Mouse (Mus musculus) kidney, postnatal 0 days (tissue): Measurements from ENCODE around the gene Gale. TPM values are rescaled to one million over a fixed set of nuclear protein-coding genes. Genes with fewer than 3 reads are reported as not detected.

ENCODE experiments used
- ATAC-seq: fragments of 200-750 bp; cut with Nextera tagmentation; replicated peaks from 2 replicates; pipeline ENCODE4 v1.8.0; 2017; ENCODE audit warnings: low read depth, moderate number of reproducible peaks, moderate TSS enrichment, moderate library complexity; ENCODE audit not compliant: low FRiP score
- DNase-seq: peaks from one replicate; pipeline ENCODE4 v3.0.0-alpha.2; 2016; ENCODE audit warnings: low spot score
- H3K27ac ChIP-seq: fragments of 300-500 bp; sonication (generic); 2 replicates; pipeline ENCODE4 v1.5.1; 2014; ENCODE audit warnings: mild to moderate bottlenecking
- H3K27me3 ChIP-seq: fragments of 300-500 bp; sonication (generic); 2 replicates; pipeline ENCODE4 v1.6.1; 2014; ENCODE audit warnings: low read length, mixed read lengths; ENCODE audit not compliant: insufficient read depth
- H3K36me3 ChIP-seq: fragments of 300-500 bp; sonication (generic); 2 replicates; pipeline ENCODE4 v1.6.1; 2014; ENCODE audit warnings: low read length, mixed read lengths; ENCODE audit not compliant: insufficient read depth
- H3K4me1 ChIP-seq: fragments of 300-500 bp; sonication (generic); replicated peaks from 2 replicates; pipeline ENCODE4 v1.6.1; 2014; ENCODE audit warnings: antibody characterized with exemption, low read length, mixed read lengths; ENCODE audit not compliant: insufficient read depth
- H3K4me2 ChIP-seq: fragments of 300-500 bp; sonication (generic); 2 replicates; pipeline ENCODE4 v1.6.1; 2014; ENCODE audit warnings: mild to moderate bottlenecking, low read length, moderate library complexity, mixed read lengths
- H3K4me3 ChIP-seq: fragments of 300-500 bp; sonication (generic); replicated peaks from 2 replicates; pipeline ENCODE4 v1.5.1; 2014; ENCODE audit warnings: low read depth, low read length
- H3K9ac ChIP-seq: fragments of 300-500 bp; sonication (generic); 2 replicates; pipeline ENCODE4 v1.6.1; 2014; ENCODE audit warnings: low read depth, low read length
- H3K9me3 ChIP-seq: fragments of 300-500 bp; sonication (generic); replicated peaks from 2 replicates; pipeline ENCODE4 v1.6.1; 2016; ENCODE audit warnings: low read length, inconsistent platforms, mixed read lengths
- CTCF ChIP-seq: IDR thresholded peaks from 2 replicates; pipeline ENCODE4 v1.5.1; 2016; ENCODE audit warnings: antibody characterized with exemption, low read depth, mild to moderate bottlenecking, moderate library complexity
- WGBS: fragments of 180-500 bp; shearing (Covaris S2); extraction: QIAGEN DNeasy Blood & Tissue Kit; methylation state at CpG from one replicate; pipeline ENCODE4 v1.1.7; 2014; 5-methylcytosine and 5-hydroxymethylcytosine counted together
- polyA plus RNA-seq: library from polyadenylated mRNA; unstranded; fragments of >200 nt; fragmentation: Nextera tagmentation; extraction: Ambion mirVana; gene quantifications from 2 replicates; pipeline ENCODE4 v1.2.1, GENCODE M21; 2015

Gene Gale
- polyA plus RNA-seq, 1 experiment from 2014 or later: 25.1 TPM

DNA sequence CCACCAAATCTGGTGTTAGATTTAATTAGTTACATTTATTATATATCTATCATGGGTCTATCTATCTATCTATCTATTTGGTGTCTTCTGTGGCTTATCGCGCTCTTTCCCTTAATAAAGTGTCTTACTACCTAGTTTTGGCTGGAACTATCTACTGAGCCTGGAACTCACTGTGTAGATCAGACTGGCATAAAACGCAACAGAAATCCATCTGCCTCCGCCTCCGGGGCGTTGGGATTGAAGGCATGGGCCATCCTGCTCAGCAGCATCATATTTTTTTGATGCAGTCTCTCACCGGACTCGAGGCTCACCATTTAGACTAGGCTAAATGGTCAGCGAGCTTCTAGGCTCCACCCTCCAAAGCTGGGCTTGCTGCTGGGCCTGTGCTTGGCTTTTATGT is 24.2 kb downstream of the Gale start:
- H3K9me3 ChIP-seq: no peaks in the 10 kb centered on the region
- 0 out of 2 replicates have a peak, but pooled peaks cover 10% of the 10 kb centered on the region for H3K36me3 ChIP-seq
- peaks cover 11% of the 10 kb centered on the region; the same call in 1 of the 2 replicates for H3K4me1 ChIP-seq
- no peaks in the 10 kb centered on the region for H3K27me3 ChIP-seq
- ATAC-seq (no peak), DNase-seq (no peak)
- H3K4me2 ChIP-seq: peak overlapping the region; percentile 94
- peak overlapping the region; percentile 78; the same call in 1 of the 2 replicates for H3K27ac ChIP-seq
- H3K9ac ChIP-seq: peak overlapping the region; percentile 90; the same call in 1 of the 2 replicates
- H3K4me3 ChIP-seq: peak overlapping the region; percentile 89
- TF ChIP-seq CTCF: no peak
- 66% methylated on average over 9 of the region's 9 CpGs for whole genome bisulfite sequencing

GRCm38 (mm10) chr4:135993941-135994340 is 30.4 kb downstream of the Gale start:
- DNase-seq (no peak), ATAC-seq (no peak)
- no peak for TF ChIP-seq CTCF
- Histone ChIP-seq H3K27ac (no peak overlapping the region), H3K4me2 (no peak overlapping the region), H3K27me3 (no peaks in the 10 kb centered on the region), H3K4me3 (no peak overlapping the region), H3K9me3 (no peaks in the 10 kb centered on the region), H3K36me3 (no peaks in the 10 kb centered on the region), H3K9ac (no peak overlapping the region), H3K4me1 (no peaks in the 10 kb centered on the region)
- WGBS: 97% methylated on average over 6 of the region's 6 CpGs

- WGBS: 87% methylated on average over 4 of the region's 4 CpGs
- H3K36me3 ChIP-seq: no peaks in the 10 kb centered on the region
- H3K9ac ChIP-seq: no peak overlapping the region
- no peaks in the 10 kb centered on the region for H3K9me3 ChIP-seq
- no peak for ATAC-seq
- no peak for DNase-seq
- no peak overlapping the region for H3K27ac ChIP-seq
- no peak for TF ChIP-seq CTCF
- H3K27me3 ChIP-seq: no peaks in the 10 kb centered on the region
- H3K4me2 ChIP-seq: no peak overlapping the region
- no peak overlapping the region for H3K4me3 ChIP-seq
- no peaks in the 10 kb centered on the region for H3K4me1 ChIP-seq
Measured at GRCm38 (mm10) chr4:135995118-135995517, 31.6 kb downstream of the Gale start.

- no peak for TF ChIP-seq CTCF
- WGBS: 87% methylated on average over 5 of the region's 5 CpGs
- DNase-seq: no peak
Measured at GRCm38 (mm10) chr4:136004107-136004675, 40.7 kb downstream of the Gale start.

GRCm38 (mm10) chr4:136004921-136005320 is 41.4 kb downstream of the Gale start:
- no peaks in the 10 kb centered on the region for H3K9me3 ChIP-seq
- no peaks in the 10 kb centered on the region for H3K27me3 ChIP-seq
- 98% methylated on average over 2 of the region's 2 CpGs for WGBS
- no peak overlapping the region for H3K4me3 ChIP-seq
- peaks cover 57% of the 10 kb centered on the region for H3K36me3 ChIP-seq
- H3K4me1 ChIP-seq: no peaks in the 10 kb centered on the region
- ATAC-seq (no peak), DNase-seq (no peak)
- H3K9ac ChIP-seq: no peak overlapping the region
- no peak overlapping the region for H3K27ac ChIP-seq
- H3K4me2 ChIP-seq: no peak overlapping the region
- no peak for TF ChIP-seq CTCF

More at GRCm38 (mm10) chr4:136004107-136004675, 40.7 kb downstream of the Gale start:
- ATAC-seq: no peak
- Histone ChIP-seq H3K4me3 (no peak overlapping the region), H3K27me3 (no peaks in the 10 kb centered on the region), H3K4me1 (no peaks in the 10 kb centered on the region), H3K9me3 (no peaks in the 10 kb centered on the region), H3K9ac (no peak overlapping the region), H3K4me2 (no peak overlapping the region), H3K27ac (no peak overlapping the region), H3K36me3 (peaks cover 51% of the 10 kb centered on the region)

DNA sequence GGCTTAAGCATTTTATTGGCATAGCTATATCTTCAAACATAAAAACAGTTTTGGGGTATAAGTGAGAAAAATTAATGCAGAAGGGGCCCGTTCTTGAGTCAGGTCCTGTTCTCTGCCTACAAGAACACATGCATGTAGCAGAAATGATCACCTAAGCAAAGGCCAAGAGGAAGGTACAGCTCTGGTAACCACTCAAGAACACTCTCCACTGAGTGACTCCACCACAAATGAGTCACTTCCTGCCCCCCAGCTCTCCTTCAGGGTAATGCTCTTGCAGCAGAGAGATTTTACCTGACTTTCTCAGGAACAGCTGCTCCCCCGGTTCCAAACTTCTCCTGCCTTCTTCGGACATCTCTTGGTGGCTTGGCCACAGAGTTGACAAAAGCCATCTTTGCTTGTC is 43.3 kb downstream of the Gale start:
- Histone ChIP-seq H3K36me3 (peaks cover 71% of the 10 kb centered on the region), H3K4me3 (no peak overlapping the region), H3K9me3 (no peaks in the 10 kb centered on the region), H3K9ac (no peak overlapping the region), H3K4me2 (no peak overlapping the region), H3K27ac (no peak overlapping the region), H3K27me3 (no peaks in the 10 kb centered on the region), H3K4me1 (no peaks in the 10 kb centered on the region)
- DNase-seq (no peak), ATAC-seq (no peak)
- WGBS: 91% methylated on average over 3 of the region's 3 CpGs
- TF ChIP-seq CTCF: no peak
